Mouse (Mus musculus) bone marrow, adult 2 months (tissue): ENCODE results near the gene B4galnt3.

Experiments used
- CTCF ChIP-seq: fragments of 200-500 bp; IDR thresholded peaks from 2 replicates; pipeline ENCODE4 v1.5.1; 2011; ENCODE audit warnings: low read length, control low read depth; ENCODE audit not compliant: control insufficient read depth, insufficient read depth
- POLR2A ChIP-seq: fragments of 200-500 bp; IDR thresholded peaks from 2 replicates; pipeline ENCODE4 v1.6.1; 2011; ENCODE audit warnings: low read depth, mild to moderate bottlenecking, control low read depth, low read length, borderline replicate concordance; ENCODE audit not compliant: control insufficient read depth

DNA sequence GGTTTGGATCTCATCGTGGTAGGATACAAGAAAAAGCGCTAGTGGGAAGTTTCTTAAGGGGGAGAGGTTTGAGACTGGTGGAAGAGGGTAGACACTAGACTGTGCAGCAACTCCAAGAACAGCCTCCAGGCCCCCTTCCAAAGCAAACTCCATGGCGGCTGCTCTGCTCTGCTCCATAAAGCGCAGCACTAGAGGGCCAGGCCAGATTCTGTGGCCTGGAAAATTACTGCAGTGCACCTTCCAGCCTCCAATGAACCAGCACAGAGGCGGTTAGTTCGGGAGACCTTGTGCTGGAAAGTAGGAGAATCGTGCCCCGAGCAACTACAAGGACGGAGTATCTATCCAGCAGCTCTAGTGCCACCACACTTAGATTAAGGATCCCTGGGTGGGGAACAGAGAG lies 7.1 kb downstream of the B4galnt3 start:
- no peak for TF ChIP-seq CTCF
- no peak for TF ChIP-seq POLR2A
